Mouse (Mus musculus) MEL (cell line): ENCODE results near the gene Tekt4. TPM values are rescaled to one million over a fixed set of nuclear protein-coding genes. Genes with fewer than 3 reads are reported as not detected.

Experiments used
- polyA plus RNA-seq, 2 experiments: library from polyadenylated mRNA; stranded (reverse) in 1 of 2; unstranded in 1 of 2; fragments of >175 nt in 1 of 2; fragments of >200 nt in 1 of 2; gene quantifications; 2 replicates each; pipeline versions ENCODE4 v1.2.1 to v1.2.4; 2012; ENCODE audit warnings: low replicate concordance in 2 of 2, low read depth in 1 of 2; ENCODE audit not compliant: insufficient read length in 2 of 2, insufficient read depth in 1 of 2, missing spikeins in 1 of 2
- total RNA-seq: library from RNA; depleted of rRNA; stranded (reverse); fragments of 300-350 nt; gene quantifications from 2 replicates; pipeline ENCODE4 v1.2.3, GENCODE M21; 2012; rRNA removed

Gene Tekt4
- total and polyA plus RNA-seq, 3 experiments = not detected

Other genes with a start within 250 kb of the Tekt4 start
- gene Gnptg, start 214.5 kb upstream of the Tekt4 start, total RNA-seq = 7.7 and 8.7 TPM in 2 replicates
- 10 to 100 TPM in 1 of 2 experiments, not detected in 1; 10.8 TPM for gene Gnptg, start 214.5 kb upstream of the Tekt4 start, polyA plus RNA-seq
- 35.2 and 37.4 TPM in 2 replicates for gene Tsr3, start 214.4 kb upstream of the Tekt4 start, total RNA-seq
- gene Tsr3, start 214.4 kb upstream of the Tekt4 start, polyA plus RNA-seq = 10 to 100 TPM in 1 of 2 experiments, not detected in 1; 50.5 TPM
- 0.08 and 0.13 TPM in 2 replicates for gene Baiap3, start 198.3 kb upstream of the Tekt4 start, total RNA-seq
- under 1 TPM in 1 of 2 experiments, not detected in 1; 0.14 TPM for gene Baiap3, start 198.3 kb upstream of the Tekt4 start, polyA plus RNA-seq
- gene Ube2i, start 180.0 kb upstream of the Tekt4 start, total RNA-seq = 457 and 464 TPM in 2 replicates
- gene Ube2i, start 180.0 kb upstream of the Tekt4 start, polyA plus RNA-seq = 100 to 1,000 TPM in 1 of 2 experiments, not detected in 1; 564 TPM
- not detected in 2 replicates for gene Prss34, start 156.2 kb upstream of the Tekt4 start, total RNA-seq
- not detected for gene Prss34, start 156.2 kb upstream of the Tekt4 start, polyA plus RNA-seq
- not detected in 2 replicates for gene Prss28, start 146.0 kb upstream of the Tekt4 start, total RNA-seq
- not detected for gene Prss28, start 146.0 kb upstream of the Tekt4 start, polyA plus RNA-seq
- not detected in 2 replicates for gene Prss29, start 136.0 kb upstream of the Tekt4 start, total RNA-seq
- gene Prss29, start 136.0 kb upstream of the Tekt4 start, polyA plus RNA-seq = not detected
- gene Tpsab1, start 109.1 kb upstream of the Tekt4 start, total RNA-seq = not detected in 2 replicates
- gene Tpsab1, start 109.1 kb upstream of the Tekt4 start, polyA plus RNA-seq = not detected
- gene Tpsb2, start 88.3 kb upstream of the Tekt4 start, total RNA-seq = not detected in 2 replicates
- not detected for gene Tpsb2, start 88.3 kb upstream of the Tekt4 start, polyA plus RNA-seq
- not detected in 2 replicates for gene Tpsg1, start 85.3 kb upstream of the Tekt4 start, total RNA-seq
- not detected for gene Tpsg1, start 85.3 kb upstream of the Tekt4 start, polyA plus RNA-seq
- 0.31 TPM in 1 of 2 replicates, not detected in the other for gene Cacna1h, start 20.8 kb upstream of the Tekt4 start, total RNA-seq
- under 1 TPM in 1 of 2 experiments, not detected in 1; 0.25 TPM for gene Cacna1h, start 20.8 kb upstream of the Tekt4 start, polyA plus RNA-seq
- not detected in 2 replicates for gene Sstr5, start 42.7 kb downstream of the Tekt4 start, total RNA-seq
- gene Sstr5, start 42.7 kb downstream of the Tekt4 start, polyA plus RNA-seq = not detected
- not detected in 2 replicates for gene Sox8, start 116.1 kb downstream of the Tekt4 start, total RNA-seq
- not detected for gene Sox8, start 116.1 kb downstream of the Tekt4 start, polyA plus RNA-seq
- gene Lmf1, start 124.5 kb downstream of the Tekt4 start, total RNA-seq = 14.0 and 16.0 TPM in 2 replicates
- 10 to 100 TPM in 1 of 2 experiments, not detected in 1; 30.5 TPM for gene Lmf1, start 124.5 kb downstream of the Tekt4 start, polyA plus RNA-seq